Mouse (Mus musculus) lung, postnatal 10 days (tissue): ENCODE results near the gene Pdcd2.
"Not testable (repeated sequence)": the region's sequence is repeated elsewhere in the genome, so short reads cannot be mapped to it uniquely, and the experiment has no call there.

Experiments
- DNase-seq: peaks from one replicate; pipeline ENCODE4 v3.0.0; 2021

The Pdcd2 gene

GRCm38 (mm10) chr17:15526986-15527810 lies at the start of gene Pdcd2:
Gene Pdcd2 (minus strand): TSS chr17:15527301.
- DNase-seq, result peak; percentile 98

GRCm38 (mm10) chr17:15575056-15575455 lies 48.0 kb upstream of the Pdcd2 start:
- no peak for DNase-seq

- DNase-seq, result no peak
Observed at GRCm38 (mm10) chr17:15566908-15567307, 39.8 kb upstream of the Pdcd2 start.

DNA sequence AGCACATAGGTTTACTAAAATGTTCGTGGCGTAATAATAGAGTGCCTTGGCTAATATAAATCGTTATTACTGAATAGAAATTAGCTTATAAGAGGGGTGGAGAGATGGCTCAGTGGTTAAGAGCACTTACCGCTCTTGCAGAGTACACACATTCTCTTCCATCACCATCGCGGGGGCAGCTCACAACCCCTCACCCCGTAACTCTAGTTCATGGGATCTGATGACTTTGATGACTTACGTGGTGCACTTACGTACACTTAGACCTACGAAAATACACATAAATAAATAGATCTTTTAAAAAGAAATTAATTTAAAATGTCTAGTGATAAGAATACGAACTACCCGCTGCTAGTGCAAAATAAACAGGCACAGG lies 37.8 kb upstream of the Pdcd2 start:
- DNase-seq, result no peak

GRCm38 (mm10) chr17:15564014-15564927 lies 37.2 kb upstream of the Pdcd2 start, which contains the start of gene Prdm9:
Gene Prdm9 (minus strand): TSS chr17:15564354.
- DNase-seq, result peak; percentile 100

DNA sequence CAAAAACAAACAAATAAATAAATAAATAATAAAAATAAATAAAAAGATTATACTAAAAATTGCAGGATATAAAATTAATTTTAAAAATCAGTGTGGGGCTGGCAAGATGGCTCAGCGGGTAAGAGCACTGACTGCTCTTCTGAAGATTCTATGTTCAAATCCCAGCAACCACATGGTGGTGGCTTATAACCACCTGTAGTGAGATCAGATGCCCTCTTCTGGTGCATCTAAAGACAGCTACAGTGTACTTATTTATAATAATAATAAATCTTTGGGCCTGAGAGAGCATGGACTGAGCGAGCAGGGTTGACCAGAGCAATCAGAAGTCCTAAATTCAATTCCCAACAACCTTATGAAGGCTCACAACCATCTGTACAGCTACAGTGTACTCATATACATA lies 32.8 kb upstream of the Pdcd2 start:
- no peak for DNase-seq

GRCm38 (mm10) chr17:15549713-15550112 lies 22.6 kb upstream of the Pdcd2 start:
- no peak for DNase-seq

- no peak for DNase-seq
Observed at GRCm38 (mm10) chr17:15546440-15546839, 19.3 kb upstream of the Pdcd2 start.

DNA sequence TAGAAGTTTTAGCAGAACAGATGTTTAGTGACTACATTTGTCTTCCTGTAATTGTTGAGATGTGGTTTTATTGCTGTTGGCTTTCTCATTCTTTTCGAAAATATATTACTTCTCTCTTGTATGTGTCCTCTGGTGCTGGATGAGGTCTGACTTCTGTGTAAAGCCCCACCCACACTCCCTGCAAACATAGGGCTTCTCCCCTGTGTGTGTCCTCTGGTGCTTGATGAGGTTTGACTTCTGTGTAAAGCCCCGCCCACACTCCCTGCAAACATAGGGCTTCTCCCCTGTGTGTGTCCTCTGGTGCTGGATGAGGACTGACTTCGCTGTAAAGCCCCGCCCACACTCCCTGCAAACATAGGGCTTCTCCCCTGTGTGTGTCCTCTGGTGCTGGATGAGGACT lies 16.8 kb upstream of the Pdcd2 start:
- DNase-seq, result not testable (repeated sequence)

DNA sequence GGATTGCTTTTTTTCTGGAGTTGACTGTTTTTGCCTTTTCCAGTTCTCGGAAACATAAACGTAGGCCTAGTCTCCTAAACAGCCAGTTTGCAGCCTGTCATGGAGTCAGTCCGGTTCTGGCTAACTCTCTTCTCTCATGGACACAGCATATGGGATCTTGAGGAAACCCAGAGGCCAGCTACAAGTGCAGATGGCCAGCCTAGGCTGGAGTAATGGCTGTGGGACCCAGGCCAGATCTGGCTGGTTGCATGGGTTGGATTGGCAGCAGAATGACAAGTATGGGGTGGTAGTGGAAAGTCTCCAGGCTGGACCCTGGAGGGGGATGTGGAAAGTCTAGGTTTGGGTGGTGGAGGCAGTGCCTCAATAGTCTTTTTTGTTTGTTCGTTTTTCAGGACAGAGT lies 13.2 kb upstream of the Pdcd2 start:
- no peak for DNase-seq

- DNase-seq, result peak; percentile 29
Observed at GRCm38 (mm10) chr17:15536457-15536904, 9.4 kb upstream of the Pdcd2 start.

GRCm38 (mm10) chr17:15535943-15536342 lies 8.8 kb upstream of the Pdcd2 start:
- no peak for DNase-seq

DNA sequence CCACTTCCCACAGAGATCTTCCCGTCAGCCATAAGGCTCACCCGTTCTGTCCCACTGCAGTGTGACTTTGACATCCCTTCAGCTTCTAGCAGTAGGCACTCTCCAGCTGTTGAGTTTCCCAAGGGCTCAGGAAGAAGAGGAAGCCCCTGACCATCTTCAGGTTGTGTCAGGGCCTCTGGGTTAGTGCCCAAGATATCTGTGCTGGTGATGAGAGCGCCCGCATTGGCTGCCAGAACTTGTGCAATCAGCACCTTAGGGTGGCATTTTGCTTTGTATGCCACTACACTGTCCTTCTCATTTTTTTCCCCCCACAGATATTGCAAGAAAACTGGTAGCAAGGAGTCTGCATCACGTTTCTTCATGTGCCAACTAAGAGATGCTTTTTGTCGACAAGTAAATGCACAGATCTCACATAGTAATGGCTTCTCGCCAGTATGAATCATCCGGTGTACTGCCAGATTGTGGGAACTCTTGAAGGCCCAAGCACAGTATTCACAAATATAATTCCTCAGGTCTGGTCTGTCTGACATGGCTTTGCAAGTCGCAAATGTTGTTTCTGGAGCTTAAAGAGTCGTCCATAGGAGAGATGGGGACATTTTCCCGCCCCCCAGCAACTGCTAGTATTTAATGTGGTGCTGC lies 8.2 kb upstream of the Pdcd2 start:
- DNase-seq, result no peak

DNA sequence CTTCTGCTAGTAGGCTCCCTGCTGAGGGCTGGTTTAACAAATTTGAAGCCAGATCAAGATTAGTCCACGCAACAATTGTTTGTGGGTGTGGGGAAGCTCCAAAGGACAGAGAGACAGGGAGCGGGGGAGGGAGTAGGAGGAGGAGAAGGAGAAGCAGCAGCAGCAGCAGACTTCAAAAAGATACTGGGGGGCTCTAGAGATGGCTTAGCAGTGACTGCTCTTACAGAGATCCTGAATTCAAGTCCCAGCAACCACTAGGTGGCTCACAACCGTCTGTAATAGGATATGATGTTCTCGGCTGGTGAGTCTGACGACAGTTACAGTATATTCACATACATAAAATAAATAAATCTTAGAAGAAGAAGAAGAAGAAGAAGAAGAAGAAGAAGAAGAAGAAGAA lies 3.0 kb upstream of the Pdcd2 start:
- DNase-seq, result peak; percentile 51

DNA sequence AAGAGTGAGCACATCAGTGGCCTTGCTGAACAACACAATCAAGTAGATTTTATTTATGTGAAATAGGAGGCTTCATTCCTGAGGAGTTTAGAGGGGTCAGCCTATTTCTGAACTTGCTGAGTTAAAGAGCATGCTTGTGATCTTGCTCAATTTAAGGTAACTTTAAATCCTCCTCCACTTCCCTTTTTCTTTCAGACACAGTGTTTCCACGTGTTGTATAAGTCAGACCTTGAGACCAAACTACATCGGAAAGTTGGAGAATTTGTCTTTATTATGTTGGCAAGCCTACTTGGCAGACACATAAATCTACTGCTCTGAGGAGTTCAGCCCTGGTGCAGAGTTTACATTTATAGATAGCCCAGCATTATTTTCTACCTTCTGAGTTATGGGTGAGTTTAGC lies 1.8 kb upstream of the Pdcd2 start:
- DNase-seq, result no peak

DNA sequence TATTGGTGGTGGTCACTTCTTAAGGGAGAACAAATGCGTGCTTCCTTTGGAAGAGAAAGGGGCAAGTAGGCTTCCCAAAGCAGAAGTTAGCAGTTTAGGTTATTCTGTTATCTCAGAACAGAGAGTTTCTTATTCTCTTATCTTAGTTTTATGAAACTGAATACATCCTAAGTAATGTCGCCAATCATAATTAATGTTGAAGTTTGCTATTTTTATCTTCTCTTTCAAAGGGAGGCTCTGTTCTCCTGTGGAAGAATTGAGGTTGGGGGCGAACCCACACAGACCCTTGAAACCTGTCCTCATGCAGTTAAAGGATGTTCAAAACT lies 673 bp upstream of the Pdcd2 start:
- no peak for DNase-seq

DNA sequence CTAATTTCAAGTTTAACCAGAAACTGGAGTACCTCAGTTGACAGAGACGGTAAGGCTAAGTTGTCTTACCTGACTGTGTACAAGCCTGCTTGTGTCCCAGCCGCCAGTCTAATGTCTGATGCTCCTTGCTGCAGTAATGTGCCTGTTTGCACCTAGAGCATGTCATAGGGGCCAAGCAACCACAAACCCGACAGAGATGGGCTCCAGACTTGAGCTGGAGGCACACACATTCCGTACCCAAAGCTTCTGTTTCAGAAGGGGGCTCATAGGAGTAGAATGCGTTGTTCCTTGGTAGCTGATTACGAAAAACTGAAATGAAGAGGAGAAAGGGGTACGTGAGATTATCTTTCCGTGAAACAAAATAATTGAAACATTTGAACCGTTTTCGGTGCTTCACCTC lies 797 bp downstream of the Pdcd2 start:
- DNase-seq, result no peak

DNA sequence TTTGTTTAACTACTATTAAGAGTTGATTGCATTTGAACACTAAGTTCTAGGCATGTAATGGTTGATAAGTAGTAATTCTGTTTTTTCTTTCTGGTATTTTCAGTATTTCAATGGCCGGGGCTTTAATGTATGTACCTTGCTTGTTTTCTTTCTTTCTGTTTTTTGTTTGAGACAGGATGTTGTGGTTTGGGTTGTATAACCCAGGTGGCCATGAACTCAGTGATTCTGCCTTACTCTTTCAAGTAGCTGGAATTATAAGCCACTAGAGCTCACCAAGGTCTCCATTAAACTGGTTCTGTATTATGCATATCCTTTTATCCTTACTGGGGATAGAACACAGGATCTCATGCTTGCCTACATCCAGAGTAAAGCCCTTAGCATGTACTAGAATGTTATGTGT lies 8.3 kb downstream of the Pdcd2 start:
- DNase-seq, result no peak

DNA sequence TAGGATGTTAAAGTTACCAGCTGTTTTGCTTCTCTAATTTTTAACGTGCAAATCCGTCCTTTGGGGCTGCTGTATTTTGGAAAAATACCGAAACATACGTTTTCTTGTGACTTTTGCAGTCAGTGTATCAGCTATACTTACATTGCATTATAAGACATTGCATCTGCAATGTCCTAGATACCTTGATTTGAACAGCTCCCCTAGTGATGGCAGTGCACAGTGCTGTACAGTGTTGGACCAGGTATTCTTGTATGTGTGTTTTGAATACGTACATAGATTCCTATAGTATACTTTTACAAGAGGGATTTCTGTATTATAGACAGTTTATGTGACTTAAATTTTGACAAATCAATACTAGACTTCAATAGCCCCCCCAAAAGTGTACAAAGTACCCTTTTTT lies 8.9 kb downstream of the Pdcd2 start:
- DNase-seq, result no peak

- DNase-seq, result no peak
Observed at GRCm38 (mm10) chr17:15517776-15518175, 9.3 kb downstream of the Pdcd2 start.

DNA sequence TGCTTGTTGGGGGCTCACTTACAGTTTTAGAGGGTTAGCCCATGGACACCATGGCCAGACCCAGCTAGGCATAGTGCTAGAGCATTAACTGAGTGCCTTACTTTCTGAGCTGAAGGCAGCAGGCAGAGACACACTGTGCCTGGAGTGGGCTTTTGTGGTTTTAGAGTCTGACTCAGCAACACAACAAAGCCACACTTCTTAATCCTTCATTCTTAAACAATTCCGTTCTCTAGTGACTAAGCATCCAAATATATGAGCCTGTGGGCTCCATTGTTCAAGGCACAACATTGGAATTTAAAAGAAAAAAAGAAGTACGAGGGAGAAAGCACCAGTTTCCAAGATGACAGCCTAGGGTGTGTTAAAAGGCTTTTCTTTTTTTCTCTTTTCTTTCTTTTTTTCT lies 16.4 kb downstream of the Pdcd2 start:
- no peak for DNase-seq

GRCm38 (mm10) chr17:15499656-15500394 lies 27.3 kb downstream of the Pdcd2 start, which contains the start of the genes Psmb1 and Tbp:
Gene Psmb1 (minus strand): TSS chr17:15499751.
Gene Tbp (plus strand): TSS chr17:15499888.
- DNase-seq, result peak; percentile 99

- peak; percentile 12 for DNase-seq
Observed at GRCm38 (mm10) chr17:15498753-15499113, 28.4 kb downstream of the Pdcd2 start.
